Mouse (Mus musculus): Measurements from ENCODE around the gene Hacd4. TPM values are rescaled to one million over a fixed set of nuclear protein-coding genes. Genes with fewer than 3 reads are reported as not detected.

Gene Hacd4
- 1.4 and 2.1 TPM in 2 replicates for polyA plus RNA-seq (2021; fragmentation: Nextera tagmentation)
- long read RNA-seq, experiment 1, full-length matches to known transcripts: 1 of 1 reads
- long read RNA-seq, experiment 1, partial matches to known transcripts: 0 of 1 reads
- long read RNA-seq, experiment 1, other reads (novel, unspliced or antisense): 0 of 1 reads
- long read RNA-seq, experiment 2, full-length matches to known transcripts: 1 of 1 reads
- long read RNA-seq, experiment 2, partial matches to known transcripts: 0 of 1 reads
- long read RNA-seq, experiment 2, other reads (novel, unspliced or antisense): 0 of 1 reads

DNA sequence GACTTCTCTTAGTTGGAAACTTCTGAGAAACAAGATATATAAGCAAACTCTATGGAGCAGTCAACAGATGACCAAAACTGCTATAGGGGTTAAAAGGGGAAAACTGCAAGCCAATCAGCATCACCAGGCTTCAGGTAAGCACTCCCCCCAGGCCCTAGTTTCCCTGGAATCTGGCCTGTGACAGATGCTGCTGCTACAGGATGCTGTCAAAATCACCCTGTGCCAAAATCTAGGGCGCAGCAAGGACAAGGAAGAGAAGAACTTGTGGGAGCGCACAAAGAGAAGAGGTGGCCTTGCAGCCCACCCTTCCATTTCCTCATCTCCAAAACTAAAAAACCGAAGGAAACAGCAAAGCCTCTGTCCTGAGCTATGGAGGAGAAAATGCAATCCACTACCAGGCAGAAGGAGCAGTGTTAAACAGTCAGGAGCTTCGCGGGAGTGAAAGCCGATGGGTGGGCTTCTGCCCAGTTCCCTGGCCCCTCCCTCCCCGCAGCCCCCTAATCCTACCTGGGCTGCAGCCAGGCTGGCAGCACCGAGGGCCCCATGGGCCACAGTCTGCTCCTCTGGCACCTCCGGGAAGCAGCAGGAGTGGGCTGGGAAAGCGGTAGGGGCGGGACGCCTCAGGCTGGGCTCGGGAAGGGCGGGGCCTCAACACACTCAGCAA, at the start of gene Hacd4:
Hacd4 (minus strand) TSS at position 603 of the 664 bp plus-strand sequence.

Other genes starting within 250 kb of the Hacd4 start
- not detected in 2 replicates for gene Ifnb1, start 83.8 kb upstream of the Hacd4 start, polyA plus RNA-seq (2021; fragmentation: Nextera tagmentation)
- not detected in 2 replicates for gene Ifna15, start 119.3 kb upstream of the Hacd4 start, polyA plus RNA-seq (2021; fragmentation: Nextera tagmentation)
- gene Ifna14, start 132.9 kb upstream of the Hacd4 start, polyA plus RNA-seq (2021; fragmentation: Nextera tagmentation): not detected in 2 replicates
- gene Ifna9, start 153.5 kb upstream of the Hacd4 start, polyA plus RNA-seq (2021; fragmentation: Nextera tagmentation): not detected in 2 replicates
- gene Ifna12, start 164.4 kb upstream of the Hacd4 start, polyA plus RNA-seq (2021; fragmentation: Nextera tagmentation): not detected in 2 replicates
- gene C87499, start 195.5 kb upstream of the Hacd4 start, polyA plus RNA-seq (2021; fragmentation: Nextera tagmentation): not detected in 2 replicates
- not detected in 2 replicates for gene Ifna13, start 205.5 kb upstream of the Hacd4 start, polyA plus RNA-seq (2021; fragmentation: Nextera tagmentation)
- gene Ifna16, start 238.0 kb upstream of the Hacd4 start, polyA plus RNA-seq (2021; fragmentation: Nextera tagmentation): not detected in 2 replicates
- gene Ifna2, start 245.0 kb upstream of the Hacd4 start, polyA plus RNA-seq (2021; fragmentation: Nextera tagmentation): not detected in 2 replicates